Mouse (Mus musculus) ES-Bruce4 (cell line): ENCODE results near the gene Arhgap44.

Source experiments
- CTCF ChIP-seq: IDR thresholded peaks from one replicate; pipeline ENCODE4 v1.8.1; 2011; ENCODE audit warnings: low read depth, low read length
- EP300 ChIP-seq: IDR thresholded peaks from 2 replicates; pipeline ENCODE4 v1.6.1; 2011; ENCODE audit warnings: low read depth, low read length; ENCODE audit not compliant: insufficient read depth

- TF ChIP-seq CTCF, result no peak
- no peak for TF ChIP-seq EP300
These were observed 73.5 kb downstream of the Arhgap44 start for GRCm38 (mm10) chr11:65089282-65089681.
